Mouse (Mus musculus): ENCODE data around the gene Olfr312.

DNA sequence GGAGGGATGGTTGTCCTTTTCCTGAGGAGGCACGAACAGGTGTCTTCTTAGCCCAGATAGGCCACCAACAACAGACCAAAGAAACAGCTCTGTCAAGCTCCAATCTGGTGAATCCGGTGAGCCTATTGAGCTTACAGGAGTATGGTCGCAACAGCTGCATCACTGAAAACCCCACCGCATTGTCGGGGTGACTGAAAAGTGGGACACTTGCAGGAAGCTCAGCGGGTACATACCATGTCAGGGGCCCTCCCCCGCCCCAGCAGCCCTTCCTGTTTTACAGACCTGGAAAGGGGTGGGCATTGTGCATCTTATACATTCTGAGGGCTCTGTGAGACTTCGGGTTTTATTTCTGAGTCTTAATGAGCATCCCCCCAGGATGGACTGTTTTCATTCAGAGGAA is 54.7 kb downstream of the Olfr312 start:
- no peak for TF ChIP-seq CTCF (IDR thresholded peaks at IDR 0.05; ENCODE audit: extremely low read depth, insufficient read length, insufficient replicate concordance, low read depth, low read length)
- no peak for TF ChIP-seq POLR2A (IDR thresholded peaks at IDR 0.05; ENCODE audit: low read depth, low read length)

Data from small intestine, adult 2 months (tissue).